Mouse (Mus musculus) hindlimb bud, embryonic 11.5 days (tissue): ENCODE data around the gene Gm7356.
"Not testable (repeated sequence)": the region's sequence is repeated elsewhere in the genome, so short reads cannot be mapped to it uniquely, and the experiment has no call there.

ENCODE experiments used
- DNase-seq: peaks from one replicate; pipeline ENCODE4 v3.0.0-alpha.2; 2012; ENCODE audit warnings: low read depth, low spot score; ENCODE audit errors: extremely low spot score

Gm7356 gene

DNA sequence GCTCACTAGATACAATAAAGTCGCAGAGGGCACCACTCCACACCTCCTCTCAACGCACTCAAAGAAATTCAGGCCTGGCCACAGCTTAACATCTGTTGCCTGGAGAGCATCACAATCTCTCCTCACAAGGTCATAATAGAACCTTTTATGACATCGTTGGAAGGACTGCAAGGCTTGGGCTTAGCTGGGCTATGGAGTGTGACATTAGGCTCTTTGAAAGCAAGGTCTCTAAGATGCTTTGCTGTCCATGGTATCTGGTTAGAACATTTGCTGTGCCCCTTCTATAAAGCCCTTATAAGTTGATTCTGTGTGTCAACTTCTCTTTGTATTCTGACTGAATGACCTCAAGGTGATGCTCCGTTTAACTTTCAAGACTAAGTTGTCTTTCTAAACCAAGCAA, at the start of gene Gm7356:
Gene Gm7356, minus strand, starts transcription at position 101 of the 400 bp plus-strand sequence.
- not testable (repeated sequence) for DNase-seq

DNA sequence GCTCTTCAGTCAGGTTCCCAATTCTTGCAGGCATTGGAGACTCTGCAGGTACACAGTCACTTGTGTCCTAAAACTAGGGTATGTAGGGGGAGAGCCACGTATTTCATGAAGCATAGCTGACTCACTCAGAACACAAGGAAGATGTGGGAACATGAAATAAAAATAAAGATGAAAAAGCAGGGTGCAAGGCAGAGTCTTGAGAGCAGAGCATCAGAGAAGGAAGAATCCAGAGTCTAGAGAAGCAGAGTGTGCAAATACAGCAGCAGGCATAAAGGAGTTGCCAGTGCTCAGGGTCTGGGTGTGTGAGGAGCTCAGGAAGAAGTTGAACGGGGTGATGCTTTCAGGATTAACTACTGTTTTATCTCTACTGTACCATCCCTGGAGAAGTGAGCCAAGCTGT, 38.4 kb upstream of the Gm7356 start:
- DNase-seq = not testable (repeated sequence)

DNA sequence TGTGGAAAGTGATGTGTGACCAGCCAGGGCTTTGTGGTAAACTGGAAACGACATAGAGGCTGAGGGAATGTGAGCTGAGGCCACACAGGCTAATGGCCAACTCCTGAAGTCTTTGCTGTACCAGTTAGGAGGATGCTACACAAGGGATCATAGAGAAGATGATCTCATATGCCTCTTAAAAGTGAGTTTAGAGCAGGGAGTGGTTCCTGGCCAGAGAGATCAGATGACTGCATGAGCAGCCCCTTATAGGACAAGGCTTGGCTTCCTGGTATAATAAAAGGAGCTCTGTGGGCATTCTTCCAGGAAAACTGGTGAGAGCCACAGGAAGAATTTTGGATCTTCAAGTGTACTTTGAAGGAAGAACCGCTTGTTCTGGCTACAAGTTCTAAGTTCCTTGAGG, 33.5 kb upstream of the Gm7356 start:
- DNase-seq = not testable (repeated sequence)

DNA sequence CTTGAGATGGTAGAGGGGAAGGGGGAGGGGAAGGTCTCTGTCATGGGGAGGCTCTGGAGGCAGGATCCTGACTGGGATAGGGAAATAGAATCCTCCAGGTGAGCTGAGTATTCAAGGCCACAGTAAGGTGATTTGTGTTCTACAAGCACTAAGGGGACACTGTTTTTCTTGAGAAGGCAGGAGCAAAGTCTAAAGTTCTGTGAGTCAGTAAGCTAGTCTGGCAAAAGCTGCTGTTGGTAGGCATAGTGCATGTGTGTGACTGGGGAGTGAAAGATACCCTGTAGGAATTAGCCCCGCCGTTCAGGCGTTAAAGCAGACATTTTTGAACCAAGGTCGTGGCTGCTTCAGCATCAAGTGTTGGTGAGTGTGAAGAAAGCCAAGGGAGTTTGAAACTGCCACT, 32.6 kb upstream of the Gm7356 start:
- DNase-seq = not testable (repeated sequence)

- not testable (repeated sequence) for DNase-seq
Observed at GRCm38 (mm10) chr17:13993425-13993824, 10.1 kb downstream of the Gm7356 start.

DNA sequence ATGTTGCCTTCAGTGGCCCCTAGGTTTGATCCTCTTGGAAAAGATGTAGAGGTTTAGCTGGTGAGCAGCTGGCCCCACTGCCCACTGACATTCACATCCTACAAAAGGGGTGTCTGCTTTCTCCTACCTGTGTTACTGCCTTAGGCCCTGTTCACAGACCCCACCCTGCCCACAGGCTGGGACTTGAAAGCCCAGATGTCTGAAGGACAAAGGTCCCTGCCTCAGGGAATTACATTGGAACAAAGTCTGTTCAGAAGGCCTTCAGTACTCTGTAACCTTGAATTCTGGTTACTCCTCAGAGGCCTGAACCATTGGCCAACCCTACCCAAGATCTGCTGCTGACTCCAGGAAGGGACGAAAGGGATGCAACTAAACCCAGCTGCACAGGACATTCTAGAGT, 15.8 kb downstream of the Gm7356 start:
- no peak for DNase-seq

GRCm38 (mm10) chr17:13970796-13971195, 32.7 kb downstream of the Gm7356 start:
- not testable (repeated sequence) for DNase-seq

DNA sequence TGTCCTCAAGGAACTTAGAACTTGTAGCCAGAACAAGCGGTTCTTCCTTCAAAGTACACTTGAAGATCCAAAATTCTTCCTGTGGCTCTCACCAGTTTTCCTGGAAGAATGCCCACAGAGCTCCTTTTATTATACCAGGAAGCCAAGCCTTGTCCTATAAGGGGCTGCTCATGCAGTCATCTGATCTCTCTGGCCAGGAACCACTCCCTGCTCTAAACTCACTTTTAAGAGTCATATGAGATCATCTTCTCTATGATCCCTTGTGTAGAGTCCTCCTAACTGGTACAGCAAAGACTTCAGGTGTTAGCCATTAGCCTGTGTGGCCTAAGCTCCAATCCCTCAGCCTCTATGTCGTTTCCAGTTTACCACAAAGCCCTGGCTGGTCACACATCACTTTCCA, 33.6 kb downstream of the Gm7356 start:
- not testable (repeated sequence) for DNase-seq

GRCm38 (mm10) chr17:13965048-13965447, 38.5 kb downstream of the Gm7356 start:
- not testable (repeated sequence) for DNase-seq

GRCm38 (mm10) chr17:13962245-13962644, 41.3 kb downstream of the Gm7356 start:
- not testable (repeated sequence) for DNase-seq

DNA sequence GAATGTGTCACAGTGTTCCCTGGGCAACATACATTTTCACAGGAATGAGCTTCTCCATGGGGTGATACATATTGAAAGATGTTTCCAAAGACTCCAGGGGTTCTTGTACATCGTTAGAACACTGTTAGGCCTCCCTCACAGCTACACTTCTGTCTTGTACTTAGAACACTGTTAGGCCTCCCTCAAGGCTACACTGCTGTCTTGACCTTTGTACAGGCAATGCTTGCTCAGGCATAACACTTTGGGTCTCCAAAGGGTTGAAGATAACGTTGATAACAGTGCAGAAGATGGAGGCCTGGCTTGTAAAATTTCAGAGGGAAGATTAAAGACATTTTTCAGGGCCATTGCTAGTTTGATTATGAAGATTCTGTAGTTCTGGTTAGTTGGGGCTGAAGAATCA, 45.4 kb downstream of the Gm7356 start:
- not testable (repeated sequence) for DNase-seq

- DNase-seq = not testable (repeated sequence)
Observed at GRCm38 (mm10) chr17:13951570-13951969, 51.9 kb downstream of the Gm7356 start.
